Mouse (Mus musculus) right cerebral cortex, postnatal 36 days (tissue): ENCODE measurements around the gene Tiam2.

Source experiments
- DNase-seq, 2 experiments: peaks; one replicate each; pipeline ENCODE4 v3.0.0; 2022; ENCODE audit warnings: low spot score in 2 of 2, mixed read lengths in 1 of 2

The Tiam2 gene

DNA sequence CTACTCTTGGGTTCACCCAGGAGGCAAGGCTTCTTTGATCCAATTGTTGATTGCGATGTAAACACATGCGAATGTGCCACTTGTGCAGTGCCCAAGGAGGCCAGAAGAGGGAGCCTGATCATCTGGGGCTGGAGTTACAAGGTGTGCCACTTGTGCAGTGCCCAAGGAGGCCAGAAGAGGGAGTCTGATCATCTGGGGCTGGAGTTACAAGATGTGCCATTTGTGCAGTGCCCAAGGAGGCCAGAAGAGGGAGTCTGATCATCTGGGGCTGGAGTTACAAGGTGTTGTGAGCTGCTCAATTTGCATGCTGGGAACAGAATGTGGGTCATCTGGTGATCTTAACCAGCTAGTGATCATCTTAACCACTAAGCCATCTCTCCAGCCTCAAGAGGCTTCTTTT, 124.7 kb downstream of the Tiam2 start:
- peak in 1 of 2 experiments; percentile 25 for DNase-seq

DNA sequence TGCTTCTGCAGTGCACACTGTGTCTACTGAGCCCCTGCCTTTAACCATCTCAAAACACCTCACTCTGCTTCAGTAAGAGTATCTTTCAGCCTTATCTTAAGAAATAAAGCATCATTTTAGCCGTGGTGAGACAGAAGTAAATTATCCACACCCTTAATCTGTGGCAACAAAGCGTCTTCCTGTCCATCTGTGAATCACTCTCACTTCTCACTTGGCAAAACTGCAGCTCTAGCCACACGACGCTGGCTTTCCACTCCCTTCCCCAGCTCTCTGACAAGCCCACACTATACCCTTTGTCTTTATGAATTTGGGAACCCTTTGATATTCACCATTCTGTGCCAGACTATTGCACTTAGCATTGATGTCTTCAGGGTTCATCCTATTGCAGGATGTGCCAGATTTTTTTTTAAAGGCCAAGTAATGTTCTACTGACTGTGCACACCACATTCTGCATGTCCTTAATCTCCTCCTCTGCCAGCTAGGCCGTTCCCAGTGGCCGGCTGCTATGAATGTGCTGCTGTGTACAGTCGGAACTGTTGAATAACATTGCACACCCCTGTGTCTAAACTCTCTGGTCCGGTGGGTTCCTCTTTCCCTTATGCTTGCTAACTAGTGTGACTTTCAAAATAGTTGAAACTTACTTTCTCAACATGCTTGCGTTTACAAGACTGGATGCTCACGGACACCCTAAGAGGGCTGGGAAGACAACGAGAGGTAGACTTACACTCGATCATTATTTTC, 126.4 kb downstream of the Tiam2 start:
- DNase-seq, result no peak

DNA sequence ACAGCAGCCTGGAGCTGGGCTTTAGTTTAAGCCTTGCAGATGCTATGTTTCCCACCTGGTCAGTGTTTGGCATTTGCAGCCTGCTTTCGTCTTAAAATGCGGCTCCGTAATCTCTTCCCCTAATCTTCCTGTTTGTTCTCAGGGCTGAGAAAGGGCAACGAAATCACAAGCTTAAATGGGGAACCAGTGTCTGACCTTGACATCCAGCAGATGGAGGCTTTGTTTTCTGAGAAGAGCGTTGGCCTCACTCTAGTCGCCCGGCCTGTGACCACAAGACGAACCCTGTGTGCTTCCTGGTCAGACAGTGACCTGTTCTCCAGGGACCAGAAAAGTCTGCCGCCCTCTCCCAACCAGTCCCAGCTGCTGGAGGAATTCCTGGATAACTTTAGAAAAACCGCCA, 127.6 kb downstream of the Tiam2 start:
- DNase-seq, result no peak

DNA sequence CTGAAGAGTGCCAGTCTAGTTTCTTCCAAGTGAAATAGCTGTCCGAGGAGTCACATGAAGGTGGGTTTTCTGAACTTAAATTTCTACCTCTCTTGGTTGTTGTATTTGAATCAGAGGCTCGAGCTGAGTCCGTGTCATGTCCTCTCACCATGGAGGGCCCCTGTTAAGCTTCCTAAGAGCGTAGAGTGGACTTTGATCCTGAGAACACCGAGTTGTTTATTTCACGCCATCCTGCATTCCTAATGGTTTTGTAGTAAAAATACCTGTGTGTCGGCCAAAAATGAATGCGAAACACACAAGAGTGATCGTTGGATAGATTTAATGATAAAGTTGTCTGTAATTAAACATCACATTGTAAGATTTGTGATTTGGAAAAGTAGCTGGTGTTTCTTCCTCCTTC, 128.5 kb downstream of the Tiam2 start:
- DNase-seq, result no peak

DNA sequence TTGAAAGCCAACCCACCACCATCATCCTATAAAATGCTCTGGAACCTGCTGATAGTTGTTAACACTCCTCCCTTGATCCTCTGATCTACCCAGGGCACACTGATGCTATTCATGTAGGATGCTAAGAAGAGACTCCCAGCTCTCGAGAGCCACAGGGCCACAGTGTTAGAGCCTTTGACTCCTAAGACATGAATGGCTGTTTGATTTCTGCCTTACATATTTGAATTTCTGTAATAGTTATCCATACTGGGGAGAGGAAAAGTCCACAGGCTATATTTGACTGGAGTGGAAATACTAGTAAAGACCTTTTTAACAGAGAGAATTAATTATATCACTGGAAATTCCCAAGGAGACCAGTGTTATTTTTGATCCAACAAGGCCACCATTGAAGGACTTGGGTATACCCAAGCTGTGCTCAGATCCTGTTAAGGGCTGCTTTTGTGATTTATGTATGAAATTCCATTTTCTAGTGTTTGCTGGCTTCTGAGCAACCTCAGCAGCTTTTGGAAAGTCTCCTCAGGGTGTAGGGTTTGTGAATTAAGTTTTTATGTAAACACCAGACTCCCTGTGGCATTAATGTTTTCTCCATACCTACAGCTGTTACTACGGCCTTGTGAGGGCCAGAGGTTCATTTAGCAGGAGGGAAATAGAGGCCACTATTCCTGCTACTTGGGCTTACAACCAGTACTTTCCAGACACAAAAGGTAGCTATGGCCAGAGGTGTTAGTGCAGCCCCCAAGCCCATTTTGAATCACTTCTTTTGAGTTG, 131.7 kb downstream of the Tiam2 start:
- DNase-seq, result no peak

DNA sequence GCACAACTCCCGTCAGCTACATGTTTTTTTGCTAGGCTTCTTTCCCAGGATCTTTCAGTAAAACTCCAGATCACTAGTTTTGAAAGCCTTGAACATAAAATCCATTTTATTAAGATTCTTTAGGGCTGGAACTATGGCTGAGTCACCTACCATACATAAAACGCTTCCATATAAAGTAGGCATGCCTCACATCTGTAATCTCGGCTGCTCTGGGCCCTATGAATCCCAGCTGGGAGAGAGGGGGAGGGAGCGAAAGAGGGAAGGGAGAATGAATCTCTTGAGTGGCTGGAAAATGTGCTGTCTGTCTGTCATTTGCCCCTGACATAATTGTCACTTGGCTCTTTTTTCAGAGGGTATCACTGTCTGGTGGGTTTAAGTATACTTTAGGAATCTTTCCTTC, 139.5 kb downstream of the Tiam2 start:
- no peak for DNase-seq

DNA sequence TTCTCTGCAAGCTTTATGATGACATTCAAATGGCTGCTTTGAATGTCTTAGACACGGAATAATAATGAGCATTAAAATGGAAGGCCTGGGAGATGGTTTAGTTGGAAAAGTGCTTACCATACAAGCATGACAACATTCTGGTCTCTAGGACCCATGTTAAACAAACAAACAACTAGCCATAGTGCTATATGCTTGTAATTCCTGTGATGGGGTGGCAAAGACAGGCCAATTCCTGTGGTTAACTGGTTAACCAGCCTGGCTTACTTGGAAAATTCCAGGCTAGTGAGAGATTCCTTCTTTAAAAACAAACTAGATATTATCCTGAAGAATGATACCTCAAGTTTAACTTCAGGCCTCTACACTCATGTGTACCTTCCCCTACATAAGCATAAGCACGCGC, 140.3 kb downstream of the Tiam2 start:
- no peak for DNase-seq

DNA sequence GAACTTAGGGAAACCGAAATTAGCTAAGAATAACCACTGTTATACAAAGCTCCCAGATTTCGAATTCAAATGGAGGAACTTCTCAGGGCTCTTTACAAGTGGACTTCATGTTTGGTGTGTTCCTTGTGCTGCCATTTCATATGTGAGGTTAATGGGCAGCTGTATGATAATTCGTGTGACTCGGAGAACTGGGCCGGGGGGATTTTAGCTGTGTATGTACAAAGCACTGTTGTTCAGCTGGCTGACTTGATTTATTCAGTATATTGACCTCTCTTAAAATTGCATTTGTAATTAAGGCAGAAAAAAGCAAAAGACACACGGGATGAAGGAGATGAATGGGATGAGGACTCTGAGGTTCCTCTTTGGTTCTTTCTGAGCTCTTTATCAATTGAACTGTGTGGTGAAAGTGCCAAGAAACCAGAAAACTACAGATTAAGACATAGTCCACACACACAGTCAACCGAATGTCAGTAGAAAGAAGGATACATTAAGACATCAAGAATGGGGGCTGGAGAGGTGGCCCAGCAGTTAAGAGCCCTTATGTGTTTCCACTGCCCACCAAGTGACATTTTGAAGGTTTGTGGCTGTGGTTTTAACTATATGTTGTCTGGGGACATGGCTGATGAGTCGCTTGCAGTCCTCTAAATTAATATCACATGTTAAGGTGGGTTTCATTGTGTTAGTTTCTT, 141.4 kb downstream of the Tiam2 start:
- no peak for DNase-seq

DNA sequence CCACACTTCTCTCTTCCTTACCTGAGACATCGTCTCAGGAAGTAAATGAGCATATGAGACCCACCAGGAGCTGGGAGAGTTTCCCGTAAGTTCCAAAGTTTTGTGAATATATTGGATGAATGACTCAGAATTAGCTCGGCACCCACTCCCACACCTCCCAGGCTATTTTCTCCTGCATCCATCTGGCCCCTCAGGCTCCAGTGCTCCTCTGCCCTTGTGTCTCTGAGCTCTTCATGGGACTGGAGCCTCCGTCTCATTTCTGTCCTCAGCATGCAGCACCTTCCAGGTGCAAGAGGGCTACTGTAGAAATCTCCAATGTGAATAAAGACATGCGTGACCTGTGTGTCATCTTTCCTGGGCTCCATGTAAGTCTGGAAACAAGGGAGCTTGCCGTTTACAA, 145.6 kb downstream of the Tiam2 start:
- DNase-seq, result peak; percentile 44 to 48

DNA sequence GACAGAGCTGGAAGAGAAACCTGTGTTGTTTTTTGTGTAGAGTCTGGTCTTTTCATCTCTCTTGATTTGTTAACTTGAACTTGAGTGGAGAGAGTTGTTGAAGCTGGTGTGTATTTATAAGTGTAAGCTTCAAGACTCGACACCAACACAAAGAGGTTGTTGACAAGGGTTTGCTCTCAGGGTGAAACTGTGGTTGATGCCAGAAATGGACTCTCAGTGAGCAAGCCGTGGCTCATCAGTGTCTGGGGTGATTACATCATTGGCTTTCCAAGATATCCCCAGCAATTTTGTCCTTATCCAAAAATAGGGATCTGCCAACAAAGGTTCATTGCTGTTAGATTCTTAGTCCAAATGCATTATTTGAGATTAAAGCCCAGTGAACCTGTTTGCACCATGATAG, 150.2 kb downstream of the Tiam2 start:
- DNase-seq, result no peak

DNA sequence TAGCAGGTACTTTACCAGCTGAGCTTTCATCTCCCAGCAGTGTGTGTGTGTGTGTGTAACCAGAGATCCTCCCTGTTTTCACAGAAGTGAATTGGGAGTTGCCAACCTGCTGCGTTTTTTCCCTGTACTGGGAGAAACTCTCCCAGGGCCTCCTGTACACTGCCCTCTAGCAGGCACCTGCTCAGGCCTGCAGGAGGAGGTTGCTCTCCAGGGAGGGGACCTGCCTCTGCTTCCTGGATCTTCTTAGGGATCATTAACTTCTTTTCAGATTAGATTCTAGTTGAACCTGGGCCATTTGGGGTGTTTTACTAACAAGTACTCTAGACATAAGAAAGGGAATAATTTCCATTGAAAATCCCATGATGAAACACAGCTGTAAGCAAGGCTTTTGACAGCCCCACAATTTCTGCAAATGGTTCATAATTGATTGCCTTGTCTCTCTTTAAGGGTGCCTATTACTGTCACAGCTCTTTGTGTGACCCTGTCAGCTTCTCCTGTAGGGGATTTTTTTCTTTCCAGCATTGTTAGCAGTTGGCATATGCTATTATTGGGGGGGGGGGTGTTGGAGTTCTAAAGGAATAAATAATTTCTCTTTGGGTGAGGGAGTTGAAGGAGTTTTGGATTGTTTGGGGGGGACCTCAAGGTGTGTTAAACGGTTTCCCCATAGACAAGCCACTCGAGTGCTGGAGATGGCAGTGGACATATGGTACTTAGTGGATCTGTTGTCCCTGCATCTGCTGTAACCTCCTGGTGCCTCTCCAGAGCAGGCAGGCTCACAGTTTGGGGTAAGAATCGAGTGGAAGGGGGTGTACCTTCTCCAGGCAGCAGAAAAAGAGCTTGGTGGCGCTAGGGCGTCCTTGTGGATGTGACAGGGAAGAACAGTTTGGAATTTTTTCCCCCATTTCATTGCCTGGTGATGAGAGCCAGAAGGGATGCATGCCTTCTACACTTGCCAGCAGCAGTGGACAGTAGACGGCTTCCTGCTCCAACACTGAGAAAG, 155.5 kb downstream of the Tiam2 start:
- peak; percentile 39 to 66 for DNase-seq

DNA sequence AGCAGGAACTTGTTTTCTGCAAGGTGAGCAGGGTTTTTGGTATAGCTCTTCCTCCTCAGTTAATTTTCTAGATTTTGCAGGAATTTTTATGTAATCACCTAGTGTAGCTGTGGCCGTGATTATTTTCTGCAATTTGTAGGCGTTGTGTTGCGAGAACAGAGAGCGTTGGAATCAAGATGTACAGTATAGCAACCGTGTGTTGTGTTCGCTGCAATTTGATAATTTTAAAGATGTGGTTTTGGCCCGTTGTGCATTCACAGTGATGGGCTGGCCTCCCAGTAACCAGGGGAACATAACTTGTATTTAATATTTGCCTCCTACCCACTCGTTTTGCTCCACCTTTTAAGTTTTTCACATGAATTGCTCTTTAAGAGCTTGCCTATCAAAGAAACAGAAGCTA, 156.7 kb downstream of the Tiam2 start:
- DNase-seq, result no peak

DNA sequence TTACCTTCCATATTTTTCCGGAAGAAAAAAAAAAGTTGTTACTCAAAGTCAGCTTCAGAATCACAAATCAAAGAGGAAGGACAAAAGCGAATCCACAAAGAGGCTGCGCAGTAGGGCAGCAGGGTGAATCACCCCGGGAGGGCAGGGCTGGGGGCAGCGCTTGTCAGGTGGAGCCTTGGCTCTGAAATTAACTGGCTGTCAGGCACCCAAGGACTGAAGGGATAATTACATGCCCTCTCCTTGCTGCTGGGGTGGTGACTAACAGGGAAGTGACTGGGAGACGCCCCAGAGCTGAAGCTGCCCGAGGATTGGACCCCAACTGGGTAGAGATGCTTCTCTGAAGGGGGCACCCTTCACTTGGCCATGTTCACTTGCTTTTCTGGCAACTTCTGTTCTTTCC, 159.5 kb downstream of the Tiam2 start:
- DNase-seq, result no peak

DNA sequence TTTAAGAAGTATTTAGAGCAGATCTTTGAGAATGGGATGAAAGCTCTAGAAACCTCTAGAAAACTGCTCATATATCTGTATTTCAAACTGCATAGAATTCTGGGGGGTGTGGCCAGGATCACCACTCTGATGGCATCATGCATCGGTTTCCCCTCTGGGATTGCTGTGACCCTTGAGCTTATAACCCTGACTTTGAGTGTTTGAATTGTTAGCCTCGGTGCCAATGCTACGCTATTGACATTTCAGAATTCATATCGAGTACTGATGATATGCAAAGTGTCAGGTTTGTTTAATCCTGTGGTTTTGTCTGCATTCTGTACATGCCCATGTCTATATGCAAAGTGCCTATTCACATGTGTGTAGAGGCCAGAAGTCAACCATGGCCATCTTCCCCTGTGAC, 160.8 kb downstream of the Tiam2 start:
- no peak for DNase-seq

DNA sequence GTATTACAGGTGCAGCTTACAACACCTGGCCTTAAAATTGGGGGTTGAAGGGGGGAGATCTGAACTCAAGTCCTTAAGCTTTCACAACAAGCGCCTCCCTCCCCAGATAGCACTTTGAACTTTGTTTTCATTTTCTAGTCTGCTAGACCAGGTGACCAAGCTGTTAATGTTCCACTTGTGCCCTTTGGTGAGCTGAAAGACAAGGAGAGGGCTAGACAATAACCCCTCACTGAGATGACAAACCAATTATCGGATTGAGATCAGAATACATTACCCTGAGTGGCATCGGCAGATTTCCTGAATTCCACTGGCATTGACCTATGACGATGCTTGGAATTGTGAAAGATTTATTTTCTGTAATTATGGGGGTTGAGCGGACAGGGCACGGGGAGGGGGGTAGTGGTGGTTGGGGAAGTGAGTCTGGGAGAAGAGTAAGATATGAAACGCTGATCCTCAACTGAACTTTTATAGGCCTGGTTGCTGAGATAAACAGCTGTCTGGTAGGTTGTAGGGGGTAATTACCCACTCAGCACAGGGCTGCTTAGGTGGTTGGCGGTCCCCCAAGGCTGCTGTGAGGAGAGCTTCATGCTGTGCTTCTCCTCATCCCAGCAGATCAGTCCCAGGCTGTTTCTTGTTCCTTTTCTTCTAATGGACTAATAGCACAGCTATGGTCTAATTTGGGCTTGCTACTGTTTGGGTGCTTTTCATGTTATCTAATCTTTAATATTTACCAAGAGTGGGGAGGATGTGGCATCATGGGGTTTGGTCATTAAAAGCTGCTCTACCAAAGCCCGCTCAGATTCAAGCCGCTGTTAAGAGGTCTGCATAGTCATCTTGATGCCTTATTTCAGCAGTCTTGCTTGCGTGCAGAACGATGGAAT, 161.6 kb downstream of the Tiam2 start:
- no peak for DNase-seq

DNA sequence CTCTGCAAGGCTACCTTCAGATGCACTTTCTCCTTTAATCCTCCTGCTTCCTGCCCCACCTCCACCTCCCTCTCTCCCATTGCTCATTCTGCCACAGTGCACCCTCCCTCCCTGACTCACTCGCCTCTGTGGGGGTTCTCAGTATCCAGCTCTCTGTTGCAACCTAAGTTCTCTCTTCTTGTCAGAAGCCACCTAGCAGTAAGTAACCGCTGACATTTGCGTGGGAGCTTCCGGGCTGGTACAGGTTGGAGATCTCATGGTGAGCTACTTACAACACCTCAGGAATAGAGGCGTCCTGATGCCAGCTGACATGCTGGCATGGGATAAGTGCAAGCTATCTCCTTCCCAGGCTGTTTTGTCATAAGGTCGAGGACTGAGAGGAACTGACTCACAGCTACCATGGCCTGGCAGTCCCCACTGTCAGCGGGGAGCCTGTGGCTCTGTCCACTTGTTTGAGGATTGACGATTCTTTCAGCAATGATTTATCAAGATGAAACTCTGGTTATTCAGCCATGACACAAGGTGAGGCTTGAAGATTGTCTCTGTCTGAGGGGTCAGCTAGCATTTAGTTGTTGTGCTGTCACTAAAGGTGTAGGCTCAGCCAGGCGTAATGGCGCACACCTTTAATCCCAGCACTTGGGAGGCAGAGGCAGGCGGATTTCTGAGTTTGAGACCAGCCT, 164.0 kb downstream of the Tiam2 start:
- no peak for DNase-seq

DNA sequence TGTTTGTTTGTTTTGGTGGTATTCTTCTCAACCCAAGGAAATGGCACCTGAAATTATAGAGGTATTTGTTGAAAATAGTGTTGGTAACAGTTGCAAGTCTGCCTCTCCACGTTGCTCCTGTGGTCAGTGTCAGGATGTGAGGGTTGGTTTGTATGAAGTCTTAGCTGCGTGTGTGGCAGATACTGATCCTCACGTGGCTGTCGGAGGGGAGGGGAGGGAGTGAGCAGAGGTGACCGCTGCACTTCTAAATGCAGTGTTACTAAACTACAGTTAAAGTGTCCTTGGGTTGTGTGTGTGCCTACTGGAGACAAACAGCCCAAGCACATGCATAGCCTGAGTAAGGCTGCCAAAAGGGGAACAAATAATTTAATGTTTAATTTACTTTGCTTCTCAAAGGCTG, 164.7 kb downstream of the Tiam2 start:
- no peak for DNase-seq

DNA sequence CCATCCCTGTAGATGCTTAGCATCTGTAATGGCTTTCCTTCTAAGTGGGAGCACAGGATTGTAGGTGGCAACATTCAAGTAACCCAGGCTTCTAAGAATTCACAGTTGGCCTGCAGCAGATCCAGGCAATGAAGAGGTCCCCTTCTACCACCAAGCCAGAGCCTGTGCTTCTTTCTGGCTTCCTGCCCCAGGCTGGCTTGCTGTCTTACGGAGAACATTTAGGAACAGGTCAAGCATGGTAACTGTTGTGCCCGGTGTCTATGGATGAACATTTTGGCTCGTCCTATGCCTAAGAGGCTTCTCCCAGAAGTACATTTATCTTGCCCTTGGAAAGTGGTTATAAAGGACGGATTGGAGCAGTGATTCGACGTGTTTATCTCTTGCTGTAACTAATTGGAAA, 165.3 kb downstream of the Tiam2 start:
- no peak for DNase-seq

DNA sequence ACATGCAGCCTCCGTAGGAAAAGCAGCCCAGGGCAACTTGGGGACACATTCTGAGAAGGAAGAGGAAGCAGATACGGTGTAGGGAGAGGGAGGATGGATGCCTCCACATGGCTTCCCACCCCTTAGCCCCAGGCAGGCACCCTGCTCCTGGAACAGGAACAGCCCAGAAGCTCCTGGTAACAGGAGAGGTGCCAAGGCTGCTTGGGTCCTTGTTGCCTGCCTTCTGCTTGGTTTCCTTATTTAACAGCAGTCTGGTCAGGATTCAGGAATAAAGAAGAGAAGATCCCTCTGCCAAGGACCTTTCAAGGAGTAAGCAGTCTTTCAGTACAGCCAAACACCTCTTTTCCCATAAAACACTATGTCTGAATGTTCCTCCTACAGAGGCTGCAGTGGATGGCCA, 169.2 kb downstream of the Tiam2 start:
- peak in 1 of 2 experiments; percentile 63 for DNase-seq

DNA sequence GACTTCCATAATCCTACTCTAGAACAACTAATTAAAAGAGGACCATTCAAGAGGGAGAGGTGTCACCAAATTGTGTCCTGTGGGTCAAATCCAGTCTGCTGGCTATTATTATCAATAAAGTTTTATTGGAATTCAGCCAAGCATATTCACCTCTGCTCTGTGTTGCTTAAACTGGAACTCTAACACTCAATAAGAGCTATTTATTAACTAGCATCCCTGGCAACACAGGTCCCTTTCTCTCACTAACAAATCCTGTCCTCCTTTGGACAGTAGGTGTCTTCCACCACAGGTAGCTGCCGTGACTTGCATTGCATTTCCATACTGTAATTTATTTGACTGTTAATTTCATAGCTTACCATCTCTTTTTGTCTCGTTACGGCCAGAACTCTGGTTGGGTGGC, 169.7 kb downstream of the Tiam2 start:
- no peak for DNase-seq
